Mouse (Mus musculus) adrenal gland, postnatal 14 days (tissue): ENCODE results near the gene Vmn1r138. TPM values are rescaled to one million over a fixed set of nuclear protein-coding genes. Genes with fewer than 3 reads are reported as not detected.
"Not testable (repeated sequence)": the region's sequence is repeated elsewhere in the genome, so short reads cannot be mapped to it uniquely, and the experiment has no call there.

Source experiments
- DNase-seq: peaks from one replicate; pipeline ENCODE4 v3.0.0; 2021; ENCODE audit warnings: mixed read lengths
- long read RNA-seq, 2 experiments: library from polyadenylated mRNA; stranded (forward); transcript quantifications; one replicate each; pipeline ENCODE4 v2.0.0; 2021
- total RNA-seq: library from RNA; stranded (reverse); gene quantifications from 2 replicates; pipeline ENCODE4 v1.2.3, GENCODE M21; 2021

The Vmn1r138 gene
- total RNA-seq: not detected in 2 replicates
- long read RNA-seq, experiment 1: 0 reads
- long read RNA-seq, experiment 2: 0 reads

DNA sequence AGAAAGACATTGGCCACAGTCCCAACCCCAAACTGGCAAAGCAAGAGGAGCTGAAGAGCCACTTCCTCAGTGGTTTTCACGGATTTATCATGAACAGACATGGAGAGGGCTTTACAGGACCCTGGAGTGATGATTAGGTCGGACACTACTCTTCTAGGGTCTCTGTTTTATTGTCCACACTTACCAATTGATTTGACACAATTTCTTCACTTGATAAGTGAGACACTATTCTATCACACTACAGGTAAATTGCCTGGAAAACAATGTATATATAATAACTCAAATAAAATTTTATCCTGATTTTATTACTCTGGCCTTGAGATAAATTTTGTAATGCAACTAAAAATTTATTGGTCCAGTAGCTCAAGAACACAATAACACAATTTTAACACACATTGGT is at the start of gene Vmn1r138:
Gene Vmn1r138, minus strand, starts transcription at position 101 of the 400 bp plus-strand sequence.
- not testable (repeated sequence) for DNase-seq

DNA sequence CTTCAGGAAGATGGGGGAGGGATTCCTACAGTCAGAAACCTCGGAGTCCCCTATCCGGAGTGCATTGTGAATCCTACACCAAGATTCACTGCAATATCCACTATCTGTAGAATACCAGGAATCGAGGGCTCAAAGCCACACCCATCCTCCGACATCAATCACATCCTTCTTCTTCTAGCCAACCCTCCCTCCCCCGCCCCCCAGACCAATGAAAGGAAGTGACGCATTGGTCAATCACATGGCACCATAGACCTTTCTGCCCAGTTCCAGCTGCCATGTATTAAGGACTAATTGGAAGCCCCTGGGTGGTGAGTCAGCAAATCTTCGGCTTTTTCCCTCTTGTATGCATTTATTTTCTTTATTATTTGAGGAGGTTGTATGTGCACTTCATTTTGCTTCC is 40.1 kb upstream of the Vmn1r138 start, which contains the start of gene Vmn1r139:
Gene Vmn1r139, plus strand, starts transcription at position 301 of the 400 bp plus-strand sequence.
- DNase-seq: not testable (repeated sequence)

DNA sequence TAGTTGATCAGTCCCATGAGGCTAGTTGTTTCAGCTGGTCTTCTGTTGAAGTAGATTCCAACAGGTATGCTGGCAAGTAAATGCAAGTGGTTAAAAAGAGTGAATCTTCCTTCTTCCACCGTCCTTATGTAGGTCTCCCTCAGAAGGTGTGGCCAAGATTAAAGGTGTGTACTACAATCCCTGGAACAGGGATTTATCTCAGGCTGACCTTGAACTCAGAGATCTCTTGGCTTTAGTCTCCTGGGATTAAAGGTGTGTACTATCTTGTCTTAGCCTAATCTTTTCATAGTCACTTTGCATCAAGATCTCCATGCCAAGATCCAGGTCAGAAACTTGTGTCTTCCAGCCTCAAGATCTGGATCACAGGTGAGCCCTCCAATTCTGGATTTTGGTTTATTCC is 27.5 kb upstream of the Vmn1r138 start, which contains the start of gene Gm6176:
Gene Gm6176, minus strand, starts transcription at position 101 of the 400 bp plus-strand sequence.
- not testable (repeated sequence) for DNase-seq

DNA sequence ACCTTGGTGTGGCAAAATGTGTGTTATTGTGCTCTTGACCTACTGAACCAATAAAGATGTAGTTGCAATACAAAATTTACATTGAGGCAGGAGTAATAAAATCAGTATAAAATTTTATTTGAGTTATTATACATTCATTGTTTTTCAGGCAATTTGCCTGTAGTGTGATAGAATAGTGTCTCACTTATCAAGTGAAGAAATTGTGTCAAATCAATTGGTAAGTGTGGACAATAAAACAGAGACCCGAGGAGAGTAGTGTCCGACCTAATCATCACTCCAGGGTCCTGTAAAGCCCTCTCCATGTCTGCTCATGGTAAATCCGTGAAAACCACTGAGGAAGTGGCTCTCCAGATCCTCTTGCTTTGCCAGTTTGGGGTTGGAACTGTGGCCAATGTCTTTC is 34.4 kb downstream of the Vmn1r138 start, which contains the start of gene Vmn1r137:
Gene Vmn1r137, plus strand, starts transcription at position 301 of the 400 bp plus-strand sequence.
- not testable (repeated sequence) for DNase-seq

Other genes starting within 250 kb of the Vmn1r138 start
- gene Gm4177, start 232.2 kb downstream of the Vmn1r138 start, total RNA-seq: not detected in 2 replicates
- not detected in 2 replicates for gene Vmn1r135, start 196.5 kb downstream of the Vmn1r138 start, total RNA-seq
- gene Gm5725, start 184.6 kb downstream of the Vmn1r138 start, total RNA-seq: not detected in 2 replicates
- gene Gm5891, start 107.6 kb downstream of the Vmn1r138 start, total RNA-seq: not detected in 2 replicates
- not detected in 2 replicates for gene Vmn1r137, start 34.3 kb downstream of the Vmn1r138 start, total RNA-seq
- not detected in 2 replicates for gene Gm6176, start 27.4 kb upstream of the Vmn1r138 start, total RNA-seq
- gene Vmn1r139, start 40.2 kb upstream of the Vmn1r138 start, total RNA-seq: not detected in 2 replicates
- gene Gm16451, start 89.3 kb upstream of the Vmn1r138 start, total RNA-seq: not detected in 2 replicates
- not detected in 2 replicates for gene Gm10666, start 105.8 kb upstream of the Vmn1r138 start, total RNA-seq
- gene Vmn1r142, start 135.1 kb upstream of the Vmn1r138 start, total RNA-seq: not detected in 2 replicates
- gene Vmn1r143, start 160.5 kb upstream of the Vmn1r138 start, total RNA-seq: not detected in 2 replicates
- gene Gm8653, start 172.4 kb upstream of the Vmn1r138 start, total RNA-seq: not detected in 2 replicates
- gene Gm8453, start 200.6 kb upstream of the Vmn1r138 start, total RNA-seq: not detected in 2 replicates